Mouse (Mus musculus) hindbrain, embryonic 14.5 days (tissue): ENCODE results near the gene Zp1. TPM values are rescaled to one million over a fixed set of nuclear protein-coding genes. Genes with fewer than 3 reads are reported as not detected.

Source experiments
- ATAC-seq: fragments of 200-750 bp; cut with Nextera tagmentation; 2 replicates; pipeline ENCODE4 v1.8.0; 2017; ENCODE audit warnings: moderate number of reproducible peaks, mild to moderate bottlenecking, moderate TSS enrichment, moderate library complexity; ENCODE audit not compliant: low FRiP score
- DNase-seq: peaks from one replicate; pipeline ENCODE4 v3.0.0-alpha.2; 2015; ENCODE audit warnings: low spot score
- H3K27ac ChIP-seq: fragments of 300-500 bp; sonication (generic); 2 replicates; pipeline ENCODE4 v1.5.1; 2014; ENCODE audit warnings: mild to moderate bottlenecking, moderate library complexity
- H3K27me3 ChIP-seq: fragments of 300-500 bp; sonication (generic); 2 replicates; pipeline ENCODE4 v1.6.1; 2014; ENCODE audit warnings: mild to moderate bottlenecking, low read length, mixed read lengths; ENCODE audit not compliant: control insufficient read depth, insufficient read depth
- H3K36me3 ChIP-seq: fragments of 300-500 bp; sonication (generic); replicated peaks from 2 replicates; pipeline ENCODE4 v1.6.1; 2014; ENCODE audit not compliant: control insufficient read depth, insufficient read depth
- H3K4me1 ChIP-seq: fragments of 300-500 bp; sonication (generic); replicated peaks from 2 replicates; pipeline ENCODE4 v1.6.1; 2014; ENCODE audit warnings: antibody characterized with exemption, low read length, mixed read lengths; ENCODE audit not compliant: control insufficient read depth, insufficient read depth
- H3K4me2 ChIP-seq: fragments of 300-500 bp; sonication (generic); replicated peaks from 2 replicates; pipeline ENCODE4 v1.6.1; 2014; ENCODE audit warnings: mild to moderate bottlenecking, moderate library complexity
- H3K4me3 ChIP-seq: fragments of 300-500 bp; sonication (generic); replicated peaks from 2 replicates; pipeline ENCODE4 v1.5.1; 2014; ENCODE audit warnings: mild to moderate bottlenecking, low read length
- H3K9ac ChIP-seq: fragments of 300-500 bp; sonication (generic); 2 replicates; pipeline ENCODE4 v1.6.1; 2014
- H3K9me3 ChIP-seq: fragments of 300-500 bp; sonication (generic); 2 replicates; pipeline ENCODE4 v1.6.1; 2016; ENCODE audit warnings: low read length; ENCODE audit not compliant: control insufficient read depth
- WGBS: fragments of 180-500 bp; shearing (Covaris S2); extraction: QIAGEN DNeasy Blood & Tissue Kit; methylation state at CpG from one replicate; pipeline ENCODE4 v1.1.7; 2014; 5-methylcytosine and 5-hydroxymethylcytosine counted together
- polyA plus RNA-seq: library from polyadenylated mRNA; unstranded; fragments of >200 nt; fragmentation: Nextera tagmentation; extraction: Ambion mirVana; gene quantifications from 2 replicates; pipeline ENCODE4 v1.2.1, GENCODE M21; 2014

Zp1 gene
- polyA plus RNA-seq, 1 experiment from 2014 or later: 0.47 TPM

DNA sequence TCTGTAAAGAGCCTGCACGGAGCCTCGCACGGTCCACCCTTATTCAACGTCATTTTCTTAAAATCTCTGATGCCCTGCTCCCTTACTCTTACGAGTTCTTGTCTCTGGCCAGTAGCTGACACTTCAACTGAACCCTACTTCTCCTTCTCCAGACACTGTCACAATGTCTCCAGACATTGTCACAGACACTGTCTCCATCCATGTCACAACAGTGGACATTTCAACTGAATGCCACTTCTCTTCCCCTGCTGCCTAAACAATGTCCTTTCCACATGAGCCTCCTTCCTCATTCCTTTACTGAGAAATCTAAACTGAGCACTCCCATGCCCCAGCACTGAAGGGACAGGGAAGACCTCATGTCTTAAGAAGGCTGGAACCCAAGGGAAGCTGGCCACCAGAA lies 26.8 kb upstream of the Zp1 start:
- peak overlapping the region; percentile 77; the same call in 1 of the 2 replicates for H3K9ac ChIP-seq

DNA sequence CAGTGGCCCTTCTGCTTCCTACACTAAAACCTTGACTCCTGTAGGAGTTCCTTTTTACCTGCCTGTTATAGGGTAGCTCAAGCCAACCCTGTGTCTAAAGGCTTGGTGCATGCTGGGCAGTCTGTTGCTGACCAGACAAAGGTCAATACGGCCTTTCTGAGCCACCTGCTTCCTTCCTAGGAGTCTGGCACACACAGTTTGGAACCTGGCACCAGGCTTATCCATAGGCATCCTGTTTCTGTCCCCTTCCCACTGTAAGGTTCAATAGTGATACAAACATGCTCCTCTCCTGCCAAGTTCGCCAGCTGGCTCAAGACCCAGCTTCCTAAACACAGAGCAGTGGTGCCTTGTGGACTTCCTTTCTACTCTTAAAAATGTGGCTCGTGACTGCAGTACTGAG lies 26.1 kb upstream of the Zp1 start:
- H3K4me3 ChIP-seq: no peak overlapping the region
- DNase-seq: no peak
- ATAC-seq: no peak
- H3K27ac ChIP-seq: no peak overlapping the region
- H3K9ac ChIP-seq: peak overlapping the region; percentile 77
- WGBS: 89% methylated on average over 3 of the region's 3 CpGs
- no peaks in the 10 kb centered on the region for H3K9me3 ChIP-seq
- H3K36me3 ChIP-seq: peaks cover 38% of the 10 kb centered on the region
- no peaks in the 10 kb centered on the region for H3K27me3 ChIP-seq
- peaks cover 24% of the 10 kb centered on the region for H3K4me1 ChIP-seq
- H3K4me2 ChIP-seq: no peak overlapping the region

More for the DNA sequence above, 26.8 kb upstream of the Zp1 start:
- no peak for ATAC-seq
- Histone ChIP-seq H3K27ac (no peak overlapping the region), H3K9me3 (no peaks in the 10 kb centered on the region), H3K4me2 (peak overlapping the region; percentile 100), H3K4me1 (peaks cover 26% of the 10 kb centered on the region), H3K27me3 (no peaks in the 10 kb centered on the region), H3K4me3 (peak overlapping the region; percentile 64; the same call in 1 of the 2 replicates), H3K36me3 (peaks cover 31% of the 10 kb centered on the region)
- 92% methylated on average over 5 of the region's 5 CpGs for WGBS
- no peak for DNase-seq

DNA sequence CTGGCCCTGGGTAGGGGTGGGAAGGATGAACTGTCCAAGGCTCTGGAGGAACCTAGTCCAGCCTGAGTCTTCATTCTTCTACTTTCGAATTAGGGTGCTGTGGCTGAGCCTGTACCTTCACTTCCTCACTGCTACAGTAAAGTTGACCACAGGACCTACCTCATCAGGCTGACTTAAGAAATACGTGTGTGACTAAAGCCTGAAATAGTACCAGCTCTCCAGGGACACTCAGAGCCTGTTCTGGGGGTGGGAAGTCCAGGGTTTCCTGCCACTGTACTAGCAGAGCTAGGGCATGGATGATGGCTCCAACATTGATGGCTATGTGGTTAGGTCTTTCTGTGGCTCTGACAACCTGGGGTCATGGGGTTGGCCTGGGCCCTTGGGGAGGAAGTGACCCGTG lies 23.5 kb upstream of the Zp1 start:
- no peaks in the 10 kb centered on the region for H3K27me3 ChIP-seq
- H3K9ac ChIP-seq: no peak overlapping the region
- peaks cover 38% of the 10 kb centered on the region for H3K36me3 ChIP-seq
- no peak for DNase-seq
- no peaks in the 10 kb centered on the region for H3K9me3 ChIP-seq
- no peak overlapping the region for H3K4me3 ChIP-seq
- no peak for ATAC-seq
- H3K4me2 ChIP-seq: no peak overlapping the region
- H3K4me1 ChIP-seq: peaks cover 30% of the 10 kb centered on the region
- H3K27ac ChIP-seq: no peak overlapping the region
- 96% methylated on average over 3 of the region's 3 CpGs for WGBS

DNA sequence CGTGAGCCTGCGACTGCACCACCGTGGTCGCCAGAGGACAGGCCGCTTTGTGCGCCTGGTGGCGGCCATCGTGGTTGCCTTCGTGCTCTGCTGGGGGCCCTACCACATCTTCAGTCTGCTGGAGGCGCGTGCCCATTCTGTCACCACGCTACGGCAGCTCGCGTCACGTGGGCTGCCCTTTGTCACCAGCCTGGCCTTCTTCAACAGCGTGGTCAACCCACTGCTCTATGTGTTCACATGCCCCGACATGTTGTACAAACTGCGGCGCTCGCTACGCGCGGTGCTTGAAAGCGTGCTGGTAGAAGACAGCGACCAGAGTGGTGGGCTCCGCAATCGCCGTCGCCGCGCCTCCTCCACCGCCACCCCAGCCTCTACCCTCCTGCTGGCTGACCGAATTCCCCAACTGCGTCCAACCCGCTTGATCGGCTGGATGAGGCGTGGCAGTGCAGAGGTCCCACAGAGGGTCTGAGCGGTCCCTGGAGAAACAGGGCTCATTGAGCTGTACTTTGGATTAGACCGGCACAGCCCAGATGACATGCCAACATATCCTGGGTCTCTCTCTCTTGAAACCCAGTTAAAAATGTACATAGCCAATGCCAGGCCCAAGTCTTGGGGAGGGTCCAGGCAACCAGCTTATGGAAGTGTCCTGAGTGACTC lies 20.5 kb upstream of the Zp1 start:
- Histone ChIP-seq H3K4me1 (peaks cover 11% of the 10 kb centered on the region), H3K4me3 (peak overlapping the region; percentile 31), H3K36me3 (peaks cover 38% of the 10 kb centered on the region), H3K9ac (peak overlapping the region; percentile 66), H3K27me3 (no peaks in the 10 kb centered on the region), H3K4me2 (peak overlapping the region; percentile 80), H3K27ac (peak overlapping the region; percentile 73), H3K9me3 (no peaks in the 10 kb centered on the region)
- peak; percentile 78 for ATAC-seq
- peak; percentile 63 for DNase-seq
- WGBS: 1% methylated on average over 40 of the region's 40 CpGs

DNA sequence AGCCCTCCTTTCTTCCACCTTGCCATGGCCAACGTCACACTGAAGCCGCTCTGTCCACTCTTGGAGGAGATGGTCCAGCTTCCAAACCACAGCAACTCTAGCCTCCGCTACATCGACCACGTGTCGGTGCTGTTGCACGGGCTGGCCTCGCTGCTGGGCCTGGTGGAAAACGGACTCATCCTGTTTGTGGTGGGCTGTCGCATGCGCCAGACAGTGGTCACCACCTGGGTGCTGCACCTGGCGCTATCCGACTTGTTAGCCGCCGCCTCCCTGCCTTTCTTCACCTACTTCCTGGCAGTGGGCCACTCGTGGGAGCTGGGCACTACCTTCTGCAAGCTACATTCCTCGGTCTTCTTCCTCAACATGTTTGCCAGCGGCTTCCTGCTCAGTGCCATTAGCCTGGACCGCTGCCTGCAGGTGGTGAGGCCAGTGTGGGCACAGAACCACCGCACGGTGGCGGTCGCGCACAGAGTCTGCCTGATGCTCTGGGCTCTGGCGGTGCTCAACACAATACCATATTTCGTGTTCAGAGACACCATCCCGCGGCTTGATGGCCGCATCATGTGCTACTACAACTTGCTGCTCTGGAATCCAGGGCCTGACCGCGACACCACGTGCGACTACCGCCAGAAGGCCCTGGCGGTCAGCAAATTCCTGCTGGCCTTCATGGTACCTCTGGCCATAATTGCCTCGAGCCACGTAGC lies 19.8 kb upstream of the Zp1 start:
- peak; percentile 91 for ATAC-seq
- peak overlapping the region; percentile 31 for H3K4me3 ChIP-seq
- no peaks in the 10 kb centered on the region for H3K9me3 ChIP-seq
- WGBS: 16% methylated on average over 37 of the region's 37 CpGs
- peak overlapping the region; percentile 80 for H3K4me2 ChIP-seq
- H3K4me1 ChIP-seq: peaks cover 11% of the 10 kb centered on the region
- no peaks in the 10 kb centered on the region for H3K27me3 ChIP-seq
- H3K9ac ChIP-seq: peak overlapping the region; percentile 66
- peak; percentile 82 for DNase-seq
- H3K27ac ChIP-seq: peak overlapping the region; percentile 73
- peaks cover 36% of the 10 kb centered on the region for H3K36me3 ChIP-seq

DNA sequence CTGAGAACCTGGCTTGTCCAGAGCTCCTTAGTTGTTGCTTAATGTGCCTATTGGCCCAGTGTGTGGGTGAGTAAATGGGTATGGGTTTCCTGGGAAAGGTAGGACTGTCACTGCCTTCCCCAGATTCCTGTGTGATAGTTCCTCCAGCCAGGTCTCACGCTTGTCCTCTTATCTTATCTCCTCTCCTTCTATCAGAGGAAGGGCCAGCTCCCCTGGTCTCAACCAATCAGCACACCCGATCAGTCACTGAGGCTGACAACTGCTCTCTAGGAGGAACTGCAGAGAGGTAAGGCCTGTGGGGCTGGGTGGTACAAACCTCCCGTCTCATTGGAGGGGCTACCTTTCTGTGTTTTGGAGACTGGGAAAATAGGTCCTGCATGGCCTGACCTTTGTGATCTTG lies 18.3 kb upstream of the Zp1 start:
- Histone ChIP-seq H3K9ac (no peak overlapping the region), H3K4me2 (no peak overlapping the region), H3K9me3 (no peaks in the 10 kb centered on the region), H3K4me1 (peaks cover 11% of the 10 kb centered on the region), H3K27ac (no peak overlapping the region), H3K36me3 (peaks cover 21% of the 10 kb centered on the region), H3K4me3 (no peak overlapping the region), H3K27me3 (no peaks in the 10 kb centered on the region)
- no peak for ATAC-seq
- no peak for DNase-seq
- WGBS: 66% methylated on average over 3 of the region's 3 CpGs

DNA sequence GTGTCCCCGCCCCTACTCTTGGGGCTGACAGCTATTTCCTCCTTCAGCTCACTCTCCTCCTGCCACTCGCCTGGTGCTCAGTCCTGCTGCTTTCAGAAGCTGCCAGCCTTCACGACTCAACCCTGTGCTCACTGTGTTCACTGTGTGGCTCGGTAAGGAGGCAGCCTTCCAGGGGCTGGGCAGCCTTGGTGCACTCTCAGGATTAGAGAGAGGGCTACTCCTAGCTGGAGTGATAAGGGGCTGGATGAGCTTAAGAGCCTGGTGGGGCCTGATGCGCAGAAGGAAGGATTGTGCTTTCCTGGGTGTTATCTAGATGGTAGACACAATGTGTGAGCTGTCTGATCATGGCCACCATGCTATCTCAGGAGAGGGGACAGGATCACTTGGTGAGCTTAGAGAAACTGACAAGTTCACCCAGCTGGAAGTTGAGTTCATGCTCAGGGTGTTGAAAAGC lies 16.7 kb upstream of the Zp1 start, which contains the start of gene Ptgdr2:
Ptgdr2 (plus strand) TSS at position 51 of the 454 bp plus-strand sequence.
- no peak for ATAC-seq

DNA sequence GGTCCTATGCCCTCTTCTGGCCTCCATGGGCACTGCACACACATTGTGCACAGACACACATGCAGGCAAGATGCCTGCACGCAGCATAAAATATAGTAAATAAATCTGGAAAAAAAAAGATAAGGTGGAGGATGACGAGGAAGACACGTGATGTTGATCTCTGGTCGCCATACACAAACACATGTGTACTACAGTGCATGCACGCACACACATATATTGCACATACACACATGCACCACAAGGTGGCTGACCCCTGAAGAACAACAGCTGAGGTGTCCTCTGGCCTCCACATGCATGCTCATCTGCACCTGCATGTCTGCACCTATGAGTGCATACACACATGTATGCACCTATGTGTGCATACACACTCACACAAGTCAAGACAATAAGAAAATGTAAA lies 15.6 kb upstream of the Zp1 start:
- WGBS: 88% methylated on average over 5 of the region's 5 CpGs

More for the DNA sequence above, 16.7 kb upstream of the Zp1 start, which contains the start of gene Ptgdr2:
- H3K4me1 ChIP-seq: peaks cover 11% of the 10 kb centered on the region
- H3K4me2 ChIP-seq: no peak within 1 kb of the TSS
- peaks cover 6% of the 10 kb centered on the region for H3K36me3 ChIP-seq
- no peak within 1 kb of the TSS for H3K9ac ChIP-seq
- H3K27ac ChIP-seq: no peak within 1 kb of the TSS
- H3K9me3 ChIP-seq: no peaks in the 10 kb centered on the region
- no peak for DNase-seq
- 58% methylated on average over 5 of the region's 5 CpGs for WGBS
- H3K27me3 ChIP-seq: no peaks in the 10 kb centered on the region
- H3K4me3 ChIP-seq: no peak within 1 kb of the TSS

DNA sequence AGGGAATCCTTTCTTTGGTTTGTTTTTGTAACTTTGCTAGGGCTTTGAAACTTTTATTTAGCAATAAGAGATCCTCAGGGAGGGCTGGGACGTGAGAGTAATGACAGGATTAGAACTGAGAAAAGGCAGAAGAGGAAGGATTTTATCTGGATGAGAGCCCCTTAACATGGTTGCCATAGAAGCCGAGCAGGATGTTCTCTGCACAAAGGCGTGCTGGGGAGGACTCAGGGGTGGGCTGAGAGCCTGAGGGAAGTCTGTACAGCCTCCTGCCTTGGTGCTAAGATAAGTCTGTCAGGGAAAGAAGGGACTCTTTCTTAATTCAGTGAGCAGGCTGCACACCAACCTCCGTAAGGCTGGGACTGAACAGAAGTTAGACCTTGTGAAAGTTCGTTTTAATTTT lies 14.6 kb upstream of the Zp1 start:
- no peaks in the 10 kb centered on the region for H3K4me1 ChIP-seq
- no peak overlapping the region for H3K4me3 ChIP-seq
- no peak for ATAC-seq
- no peak overlapping the region for H3K9ac ChIP-seq
- H3K36me3 ChIP-seq: no peaks in the 10 kb centered on the region
- H3K27me3 ChIP-seq: no peaks in the 10 kb centered on the region
- H3K4me2 ChIP-seq: no peak overlapping the region
- 25% methylated on average over 5 of the region's 5 CpGs for WGBS
- H3K27ac ChIP-seq: no peak overlapping the region
- no peaks in the 10 kb centered on the region for H3K9me3 ChIP-seq
- DNase-seq: no peak

More for the DNA sequence above, 15.6 kb upstream of the Zp1 start:
- H3K9ac ChIP-seq: no peak overlapping the region
- H3K4me1 ChIP-seq: peaks cover 6% of the 10 kb centered on the region
- no peaks in the 10 kb centered on the region for H3K36me3 ChIP-seq
- no peaks in the 10 kb centered on the region for H3K27me3 ChIP-seq
- H3K9me3 ChIP-seq: no peaks in the 10 kb centered on the region
- no peak overlapping the region for H3K27ac ChIP-seq
- no peak overlapping the region for H3K4me2 ChIP-seq
- no peak overlapping the region for H3K4me3 ChIP-seq
- ATAC-seq: no peak
- DNase-seq: no peak
